Mouse (Mus musculus) lung, embryonic 15.5 days (tissue): ENCODE results near the gene Gpr85. TPM values are rescaled to one million over a fixed set of nuclear protein-coding genes. Genes with fewer than 3 reads are reported as not detected.

Source experiments
- ATAC-seq: fragments of 200-750 bp; cut with Nextera tagmentation; 2 replicates; pipeline ENCODE4 v1.8.0; 2017; ENCODE audit warnings: moderate number of reproducible peaks, borderline replicate concordance; ENCODE audit not compliant: low FRiP score, low TSS enrichment; ENCODE audit errors: extremely low read depth
- H3K27ac ChIP-seq: fragments of 300-500 bp; sonication (generic); 2 replicates; pipeline ENCODE4 v1.5.1; 2015; ENCODE audit warnings: moderate library complexity, mild to moderate bottlenecking, inconsistent platforms
- H3K27me3 ChIP-seq: fragments of 300-500 bp; sonication (generic); 2 replicates; pipeline ENCODE4 v1.6.1; 2015; ENCODE audit warnings: inconsistent platforms
- H3K36me3 ChIP-seq: fragments of 300-500 bp; sonication (generic); 2 replicates; pipeline ENCODE4 v1.6.1; 2015; ENCODE audit warnings: inconsistent platforms
- H3K4me1 ChIP-seq: fragments of 300-500 bp; sonication (generic); 2 replicates; pipeline ENCODE4 v1.6.1; 2015; ENCODE audit warnings: inconsistent platforms
- H3K4me2 ChIP-seq: fragments of 300-500 bp; sonication (generic); 2 replicates; pipeline ENCODE4 v1.6.1; 2015; ENCODE audit warnings: inconsistent platforms, mild to moderate bottlenecking, moderate library complexity
- H3K4me3 ChIP-seq: fragments of 300-500 bp; sonication (generic); 2 replicates; pipeline ENCODE4 v1.5.1; 2015; ENCODE audit warnings: mild to moderate bottlenecking, inconsistent platforms
- H3K9ac ChIP-seq: fragments of 300-500 bp; sonication (generic); 2 replicates; pipeline ENCODE4 v1.6.1; 2015; ENCODE audit warnings: inconsistent platforms
- H3K9me3 ChIP-seq: fragments of 300-500 bp; sonication (generic); 2 replicates; pipeline ENCODE4 v1.6.1; 2016; ENCODE audit warnings: inconsistent platforms
- WGBS: fragments of 180-500 bp; shearing (Covaris S2); methylation state at CpG from one replicate; pipeline ENCODE4 v1.1.7; 2015; 5-methylcytosine and 5-hydroxymethylcytosine counted together
- polyA plus RNA-seq: library from polyadenylated mRNA; unstranded; fragments of >200 nt; fragmentation: Nextera tagmentation; extraction: Ambion mirVana; gene quantifications from 2 replicates; pipeline ENCODE4 v1.2.1, GENCODE M21; 2015

Gpr85 gene
- 3.8 and 4.1 TPM in 2 replicates for polyA plus RNA-seq

GRCm38 (mm10) chr6:13839345-13840054 lies at the start of gene Gpr85:
TSS of gene Gpr85 (minus strand) at chr6:13839942.
- no peaks in the 10 kb centered on the region for H3K9me3 ChIP-seq
- H3K27ac ChIP-seq: peak within 1 kb of the TSS; percentile 62
- H3K9ac ChIP-seq: peak within 1 kb of the TSS; percentile 64
- H3K4me1 ChIP-seq: no peaks in the 10 kb centered on the region
- ATAC-seq: no peak
- WGBS: 33% methylated on average over 18 of the region's 18 CpGs
- H3K4me3 ChIP-seq: peak within 1 kb of the TSS; percentile 54
- no peaks in the 10 kb centered on the region for H3K27me3 ChIP-seq
- H3K4me2 ChIP-seq: peak within 1 kb of the TSS; percentile 94
- no peaks in the 10 kb centered on the region for H3K36me3 ChIP-seq

- Histone ChIP-seq H3K4me3 (no peak overlapping the region), H3K36me3 (no peaks in the 10 kb centered on the region), H3K4me2 (no peak overlapping the region), H3K27me3 (no peaks in the 10 kb centered on the region), H3K9ac (no peak overlapping the region), H3K9me3 (no peaks in the 10 kb centered on the region), H3K27ac (no peak overlapping the region), H3K4me1 (no peaks in the 10 kb centered on the region)
- no peak for ATAC-seq
- WGBS: 78% methylated on average over 3 of the region's 3 CpGs
Measured at GRCm38 (mm10) chr6:13884877-13885592, 45.3 kb upstream of the Gpr85 start.

- Histone ChIP-seq H3K4me2 (no peak overlapping the region), H3K9ac (no peak overlapping the region), H3K9me3 (no peaks in the 10 kb centered on the region), H3K4me1 (no peaks in the 10 kb centered on the region), H3K36me3 (no peaks in the 10 kb centered on the region), H3K27ac (no peak overlapping the region), H3K4me3 (no peak overlapping the region), H3K27me3 (no peaks in the 10 kb centered on the region)
- ATAC-seq: no peak
Measured at GRCm38 (mm10) chr6:13882919-13883318, 43.2 kb upstream of the Gpr85 start.

GRCm38 (mm10) chr6:13873959-13874358 lies 34.2 kb upstream of the Gpr85 start:
- Histone ChIP-seq H3K4me3 (no peak overlapping the region), H3K27ac (no peak overlapping the region), H3K4me2 (no peak overlapping the region), H3K36me3 (no peaks in the 10 kb centered on the region), H3K27me3 (no peaks in the 10 kb centered on the region), H3K4me1 (peaks cover 6% of the 10 kb centered on the region; the same call in 1 of the 2 replicates), H3K9me3 (no peaks in the 10 kb centered on the region), H3K9ac (no peak overlapping the region)
- WGBS: 83% methylated on average over 2 of the region's 2 CpGs
- ATAC-seq: no peak

- Histone ChIP-seq H3K4me1 (peaks cover 6% of the 10 kb centered on the region; the same call in 1 of the 2 replicates), H3K9me3 (no peaks in the 10 kb centered on the region), H3K36me3 (0 out of 2 replicates have a peak, but pooled peaks cover 4% of the 10 kb centered on the region), H3K4me2 (peak overlapping the region; percentile 61), H3K9ac (0 out of 2 replicates have a peak overlapping the region, but pooled peaks have one; percentile 66), H3K27ac (no peak overlapping the region), H3K4me3 (peak overlapping the region; percentile 57; the same call in 1 of the 2 replicates), H3K27me3 (no peaks in the 10 kb centered on the region)
- 50% methylated on average over 7 of the region's 7 CpGs for WGBS
- ATAC-seq: no peak
Measured at GRCm38 (mm10) chr6:13872076-13872475, 32.3 kb upstream of the Gpr85 start.

- Histone ChIP-seq H3K27ac (peak overlapping the region; percentile 78), H3K9me3 (no peaks in the 10 kb centered on the region), H3K9ac (peak overlapping the region; percentile 66), H3K36me3 (0 out of 2 replicates have a peak, but pooled peaks cover 4% of the 10 kb centered on the region), H3K27me3 (no peaks in the 10 kb centered on the region), H3K4me1 (peaks cover 6% of the 10 kb centered on the region; the same call in 1 of the 2 replicates), H3K4me2 (peak overlapping the region; percentile 61), H3K4me3 (peak overlapping the region; percentile 57)
- under 1% methylated on average over 7 of the region's 7 CpGs for WGBS
- ATAC-seq: peak; percentile 76
Measured at GRCm38 (mm10) chr6:13871625-13871958, 31.9 kb upstream of the Gpr85 start.

GRCm38 (mm10) chr6:13870919-13871624 lies 31.3 kb upstream of the Gpr85 start, which contains the start of gene 2610001J05Rik:
TSS of gene 2610001J05Rik (minus strand) at chr6:13871518.
- Histone ChIP-seq H3K9ac (peak within 1 kb of the TSS; percentile 66), H3K27ac (peak within 1 kb of the TSS; percentile 78), H3K9me3 (no peaks in the 10 kb centered on the region), H3K4me2 (peak within 1 kb of the TSS; percentile 61), H3K27me3 (no peaks in the 10 kb centered on the region), H3K4me1 (peaks cover 6% of the 10 kb centered on the region; the same call in 1 of the 2 replicates), H3K4me3 (peak within 1 kb of the TSS; percentile 57), H3K36me3 (0 out of 2 replicates have a peak, but pooled peaks cover 4% of the 10 kb centered on the region)
- WGBS: under 1% methylated on average over 19 of the region's 19 CpGs
- peak; percentile 100 for ATAC-seq

- H3K27ac ChIP-seq: 0 out of 2 replicates have a peak overlapping the region, but pooled peaks have one; percentile 5
- peak overlapping the region; percentile 37 for H3K4me3 ChIP-seq
- ATAC-seq: no peak
- H3K9me3 ChIP-seq: no peaks in the 10 kb centered on the region
- WGBS: 37% methylated on average over 12 of the region's 12 CpGs
- 0 out of 2 replicates have a peak, but pooled peaks cover 4% of the 10 kb centered on the region for H3K36me3 ChIP-seq
- peak overlapping the region; percentile 61 for H3K4me2 ChIP-seq
- H3K4me1 ChIP-seq: peaks cover 6% of the 10 kb centered on the region; the same call in 1 of the 2 replicates
- H3K9ac ChIP-seq: peak overlapping the region; percentile 14; the same call in 1 of the 2 replicates
- H3K27me3 ChIP-seq: no peaks in the 10 kb centered on the region
Measured at GRCm38 (mm10) chr6:13870289-13870741, 30.6 kb upstream of the Gpr85 start.

- 76% methylated on average over 1 of the region's 1 CpGs for WGBS
- Histone ChIP-seq H3K4me2 (no peak overlapping the region), H3K27ac (no peak overlapping the region)
Measured at GRCm38 (mm10) chr6:13860596-13860995, 20.9 kb upstream of the Gpr85 start.

GRCm38 (mm10) chr6:13859877-13860585 lies 20.3 kb upstream of the Gpr85 start:
- H3K4me1 ChIP-seq: no peaks in the 10 kb centered on the region
- H3K27me3 ChIP-seq: no peaks in the 10 kb centered on the region
- H3K27ac ChIP-seq: no peak overlapping the region
- no peaks in the 10 kb centered on the region for H3K36me3 ChIP-seq
- H3K9ac ChIP-seq: no peak overlapping the region
- no peak overlapping the region for H3K4me2 ChIP-seq
- no peaks in the 10 kb centered on the region for H3K9me3 ChIP-seq
- no peak for ATAC-seq
- H3K4me3 ChIP-seq: no peak overlapping the region
- 69% methylated on average over 6 of the region's 6 CpGs for WGBS

More at GRCm38 (mm10) chr6:13860596-13860995, 20.9 kb upstream of the Gpr85 start:
- Histone ChIP-seq H3K9me3 (no peaks in the 10 kb centered on the region), H3K4me3 (no peak overlapping the region), H3K9ac (no peak overlapping the region), H3K27me3 (no peaks in the 10 kb centered on the region), H3K4me1 (no peaks in the 10 kb centered on the region), H3K36me3 (no peaks in the 10 kb centered on the region)
- no peak for ATAC-seq

- 36% methylated on average over 11 of the region's 11 CpGs for WGBS
Measured at GRCm38 (mm10) chr6:13854230-13854629, 14.5 kb upstream of the Gpr85 start.

More at GRCm38 (mm10) chr6:13854230-13854629, 14.5 kb upstream of the Gpr85 start:
- Histone ChIP-seq H3K4me3 (no peak overlapping the region), H3K36me3 (no peaks in the 10 kb centered on the region), H3K27ac (no peak overlapping the region), H3K9ac (no peak overlapping the region), H3K27me3 (no peaks in the 10 kb centered on the region), H3K9me3 (no peaks in the 10 kb centered on the region), H3K4me1 (no peaks in the 10 kb centered on the region), H3K4me2 (no peak overlapping the region)
- no peak for ATAC-seq
